Mouse (Mus musculus) ES-E14 (cell line): Measurements from ENCODE around the gene Prl8a2. TPM values are rescaled to one million over a fixed set of nuclear protein-coding genes. Genes with fewer than 3 reads are reported as not detected.

ENCODE experiments used
- DNase-seq: peaks from one replicate; pipeline ENCODE4 v3.0.0-alpha.2; 2013; ENCODE audit warnings: low read depth, low spot score
- H3K27ac ChIP-seq: 2 replicates; pipeline ENCODE4 v1.5.1; 2012; ENCODE audit warnings: low read depth, mild to moderate bottlenecking, low read length, moderate library complexity, mixed read lengths; ENCODE audit not compliant: poor library complexity, insufficient read depth, severe bottlenecking
- H3K36me3 ChIP-seq: 2 replicates; pipeline ENCODE4 v1.6.1; 2012; ENCODE audit warnings: mild to moderate bottlenecking, low read length, moderate library complexity, mixed read lengths; ENCODE audit not compliant: control insufficient read depth, poor library complexity, insufficient read depth, severe bottlenecking
- H3K4me1 ChIP-seq, 2 experiments: fragments of 150-350 bp in 1 of 2; sonication (generic) in 1 of 2; 2 replicates each; pipeline ENCODE4 v1.6.1; 2012; ENCODE audit warnings: low read length in 2 of 2, mild to moderate bottlenecking in 1 of 2, mixed read lengths in 1 of 2; ENCODE audit not compliant: control insufficient read depth in 2 of 2, insufficient read depth in 2 of 2, poor library complexity in 1 of 2
- H3K4me3 ChIP-seq, 2 experiments: fragments of 150-350 bp in 1 of 2; sonication (generic) in 1 of 2; 2 replicates each; pipeline ENCODE4 v1.5.1; 2012; ENCODE audit warnings: low read length in 2 of 2, low read depth in 1 of 2, mild to moderate bottlenecking in 1 of 2, mixed read lengths in 1 of 2; ENCODE audit not compliant: insufficient read depth in 1 of 2, poor library complexity in 1 of 2, severe bottlenecking in 1 of 2
- H3K9ac ChIP-seq: 2 replicates; pipeline ENCODE4 v1.6.1; 2012; ENCODE audit warnings: low read depth, mild to moderate bottlenecking, low read length, mixed read lengths; ENCODE audit not compliant: poor library complexity, insufficient read depth, severe bottlenecking
- H3K9me3 ChIP-seq: fragments of 150-350 bp; sonication (generic); 2 replicates; pipeline ENCODE4 v1.6.1; 2012; ENCODE audit warnings: low read depth, mild to moderate bottlenecking, low read length; ENCODE audit not compliant: control insufficient read depth, insufficient read depth
- CHD2 ChIP-seq: IDR thresholded peaks from 2 replicates; pipeline ENCODE4 v1.6.1; 2014; ENCODE audit warnings: mild to moderate bottlenecking, low read depth, low read length, inconsistent platforms
- HCFC1 ChIP-seq: IDR thresholded peaks from 2 replicates; pipeline ENCODE4 v1.6.1; 2012; ENCODE audit warnings: low read length, inconsistent platforms, borderline replicate concordance; ENCODE audit not compliant: insufficient read depth
- MAFK ChIP-seq: IDR thresholded peaks from 2 replicates; pipeline ENCODE4 v1.6.1; 2014; ENCODE audit warnings: mild to moderate bottlenecking, low read depth, low read length, inconsistent platforms; ENCODE audit not compliant: insufficient read depth
- ZC3H11A ChIP-seq: IDR thresholded peaks from 2 replicates; pipeline ENCODE4 v1.6.1; 2012; ENCODE audit warnings: low read depth, mild to moderate bottlenecking, inconsistent platforms, low read length, borderline replicate concordance
- ZNF384 ChIP-seq: IDR thresholded peaks from 2 replicates; pipeline ENCODE4 v1.6.1; 2012; ENCODE audit warnings: low read depth, low read length, inconsistent platforms
- in situ Hi-C, 2 experiments: fragments of 600-800 bp; cut with MboI; formaldehyde crosslinking; loops; one replicate each; pipeline ENCODE4 v1.15.1; 2025; ENCODE audit warnings: low sequenced_read_pairs in 2 of 2, inconsistent platforms in 1 of 2; ENCODE audit not compliant: unreplicated experiment in 2 of 2
- total RNA-seq: library from RNA; depleted of rRNA; stranded (reverse); fragments of 300-350 nt; gene quantifications from 2 replicates; pipeline ENCODE4 v1.2.3, GENCODE M21; 2012; rRNA removed

Prl8a2 gene
- total RNA-seq, 1 experiment: not detected

DNA sequence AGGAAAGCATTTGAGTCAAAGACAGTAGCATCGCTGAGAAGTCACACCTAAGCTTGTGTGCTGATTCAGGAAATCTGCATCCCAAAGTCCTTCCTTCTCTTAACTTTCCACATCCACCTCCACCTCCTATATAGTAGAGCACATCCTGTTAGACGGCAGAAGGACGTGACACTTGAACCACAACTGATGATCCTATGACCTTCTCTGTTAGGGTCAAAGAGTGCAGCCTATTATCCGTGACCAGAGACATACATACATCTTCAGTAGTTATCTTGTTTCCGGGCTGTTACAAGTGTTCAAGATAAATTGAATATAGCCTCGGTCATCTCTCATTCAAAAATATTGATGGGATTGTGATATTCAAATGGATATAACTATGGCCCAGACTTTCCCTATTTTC is 45.3 kb downstream of the Prl8a2 start, which contains the start of gene Prl2b1:
Gene Prl2b1 (minus strand): TSS at position 101 of the 400 bp plus-strand sequence.
- DNase-seq: no peak
- no peak within 1 kb of the TSS for H3K27ac ChIP-seq
- H3K4me3 ChIP-seq: no peak within 1 kb of the TSS
- H3K4me1 ChIP-seq: no peaks in the 10 kb centered on the region
- no peak for TF ChIP-seq MAFK
- no peak for TF ChIP-seq ZNF384
- TF ChIP-seq CHD2: no peak
- no peak for TF ChIP-seq ZC3H11A
- no peak for TF ChIP-seq HCFC1
- no peak within 1 kb of the TSS for H3K9ac ChIP-seq
- H3K36me3 ChIP-seq: no peaks in the 10 kb centered on the region
- H3K9me3 ChIP-seq: no peaks in the 10 kb centered on the region
- in situ Hi-C loops: no loop called here

DNA sequence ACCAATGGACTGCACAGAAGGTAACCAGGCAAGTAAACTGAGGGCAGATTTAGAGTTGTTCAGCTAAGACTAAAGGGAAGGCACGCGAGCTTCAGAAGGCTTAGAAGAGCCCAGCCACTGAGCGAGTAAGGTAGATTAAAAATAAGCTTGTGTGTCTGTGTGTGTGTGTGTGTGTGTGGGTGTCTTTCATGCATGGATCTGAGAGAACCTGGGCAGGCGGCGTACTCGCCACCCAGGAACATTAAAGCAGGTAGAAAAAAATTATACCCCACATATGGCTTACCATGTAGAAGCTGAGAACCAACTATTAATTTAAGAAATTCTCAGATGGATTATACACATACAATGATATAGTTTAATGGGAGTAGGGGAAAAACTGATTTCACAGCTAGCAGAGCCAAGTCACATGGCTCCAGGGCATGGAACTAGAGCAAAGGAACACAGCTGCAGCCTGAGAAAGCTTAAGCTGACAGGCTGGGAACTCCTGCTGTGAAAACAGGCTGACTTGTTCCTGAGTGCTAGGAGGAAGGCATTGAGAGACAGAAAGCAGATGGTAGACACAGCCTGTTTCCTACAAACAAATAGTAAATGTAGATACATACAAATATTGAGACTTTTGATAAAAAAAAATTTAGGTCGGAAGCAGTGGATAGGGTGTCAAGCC is 53.7 kb downstream of the Prl8a2 start:
- TF ChIP-seq ZC3H11A: no peak
- TF ChIP-seq ZNF384: no peak
- no peak for TF ChIP-seq HCFC1
- TF ChIP-seq MAFK: no peak
- TF ChIP-seq CHD2: no peak
- no peak overlapping the region for H3K9ac ChIP-seq
- in situ Hi-C loops: no loop called here

More for the DNA sequence above, 53.7 kb downstream of the Prl8a2 start:
- H3K4me1 ChIP-seq: no peaks in the 10 kb centered on the region
- no peak overlapping the region for H3K27ac ChIP-seq
- H3K36me3 ChIP-seq: no peaks in the 10 kb centered on the region
- no peak for DNase-seq
- H3K9me3 ChIP-seq: no peaks in the 10 kb centered on the region
- H3K4me3 ChIP-seq: no peak overlapping the region

Other genes with a start within 250 kb of the Prl8a2 start
- gene Prl3d2, start 224.0 kb upstream of the Prl8a2 start, total RNA-seq: 0.27 TPM in 1 of 2 replicates, not detected in the other
- not detected in 2 replicates for gene Prl3d3, start 188.9 kb upstream of the Prl8a2 start, total RNA-seq
- not detected in 2 replicates for gene Prl3c1, start 149.0 kb upstream of the Prl8a2 start, total RNA-seq
- not detected in 2 replicates for gene Prl3b1, start 103.8 kb upstream of the Prl8a2 start, total RNA-seq
- 0.13 TPM in 1 of 2 replicates, not detected in the other for gene Prl3a1, start 86.2 kb upstream of the Prl8a2 start, total RNA-seq
- not detected in 2 replicates for gene Prl6a1, start 33.0 kb upstream of the Prl8a2 start, total RNA-seq
- gene Prl2b1, start 45.2 kb downstream of the Prl8a2 start, total RNA-seq: not detected in 2 replicates
- not detected in 2 replicates for gene Prl8a6, start 93.0 kb downstream of the Prl8a2 start, total RNA-seq
- gene Prl8a8, start 167.5 kb downstream of the Prl8a2 start, total RNA-seq: not detected in 2 replicates
- not detected in 2 replicates for gene Prl8a9, start 218.9 kb downstream of the Prl8a2 start, total RNA-seq
- gene Prl8a1, start 236.5 kb downstream of the Prl8a2 start, total RNA-seq: not detected in 2 replicates